Mouse (Mus musculus) MN1 (cell line): ENCODE data around the gene Espn.

Experiments
- DNase-seq: peaks from one replicate; pipeline ENCODE4 v3.0.0-alpha.2; 2016; ENCODE audit warnings: low spot score

The Espn gene

GRCm38 (mm10) chr4:152097911-152098799, 54.0 kb downstream of the Espn start:
- DNase-seq = no peak

- DNase-seq = no peak
Observed at GRCm38 (mm10) chr4:152096927-152097326, 55.2 kb downstream of the Espn start.

GRCm38 (mm10) chr4:152095937-152096910, 55.9 kb downstream of the Espn start:
- DNase-seq = peak; percentile 74

GRCm38 (mm10) chr4:152094233-152094632, 57.9 kb downstream of the Espn start:
- no peak for DNase-seq

GRCm38 (mm10) chr4:152092751-152093293, 59.3 kb downstream of the Espn start:
- DNase-seq = peak; percentile 84

DNA sequence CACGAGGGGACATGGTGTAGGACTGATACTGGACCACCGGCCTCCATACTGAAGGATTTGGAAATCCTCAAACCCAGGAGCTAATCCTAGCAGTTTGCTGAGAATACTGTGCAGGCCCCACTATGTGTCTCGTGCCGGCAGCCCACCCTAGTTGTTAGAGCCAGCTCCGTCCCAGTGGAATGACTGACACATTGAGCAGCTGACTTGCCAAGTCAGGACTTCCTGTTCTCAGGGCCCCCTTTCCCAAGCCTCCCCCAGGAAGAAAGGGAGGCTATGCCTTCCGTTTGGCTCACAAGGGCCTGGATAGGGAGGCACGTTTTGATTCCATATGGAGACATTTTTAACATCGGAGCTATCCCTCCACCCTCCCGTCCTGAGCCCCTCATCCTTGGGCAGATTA, 62.0 kb downstream of the Espn start:
- no peak for DNase-seq

DNA sequence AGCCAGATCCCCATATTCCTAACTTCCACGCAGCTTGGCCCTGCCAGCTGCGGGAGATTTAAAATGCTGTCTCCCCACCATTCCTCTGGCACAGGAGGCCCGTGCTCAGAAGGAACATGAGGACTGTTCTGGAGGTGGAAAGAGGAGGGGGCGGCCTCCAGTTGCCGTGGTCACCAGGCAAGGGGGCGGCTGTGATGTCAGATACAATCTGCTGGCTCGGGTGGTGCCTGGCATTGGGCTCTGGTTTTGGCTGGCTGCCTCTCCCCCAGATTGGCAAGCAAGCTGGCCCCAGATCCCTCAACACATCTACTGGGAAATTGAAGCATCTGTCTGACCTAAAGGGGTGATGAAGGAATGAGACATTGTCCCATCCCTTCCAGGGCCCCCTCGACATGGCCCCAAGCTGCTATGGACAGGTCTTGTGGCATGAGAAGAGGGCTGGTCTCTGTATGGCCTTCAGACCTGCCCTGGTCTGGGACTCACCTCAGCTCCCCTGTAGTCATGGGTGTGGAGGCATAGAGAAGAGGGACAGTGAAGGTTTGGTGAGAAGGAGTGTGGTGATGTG, 63.5 kb downstream of the Espn start:
- DNase-seq = peak; percentile 65

DNA sequence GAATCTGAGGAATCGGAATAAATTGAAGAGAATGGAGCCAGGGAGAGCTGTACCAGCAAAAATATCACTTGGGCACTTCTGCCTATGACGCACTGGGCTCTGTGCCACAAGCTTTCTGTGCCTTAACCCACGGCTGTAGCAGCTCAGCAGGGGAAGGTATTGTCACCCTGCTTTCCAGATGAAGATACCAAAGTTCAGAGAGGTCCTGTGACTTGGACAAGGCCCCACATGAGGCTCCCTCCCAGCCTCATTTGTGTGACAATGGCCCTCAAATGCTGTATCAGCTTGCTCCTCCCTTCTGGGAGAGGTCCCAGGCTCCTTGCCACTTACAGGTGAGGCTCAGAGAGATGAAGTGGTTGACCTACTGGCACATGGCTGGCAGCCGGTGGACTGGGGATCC, 64.0 kb downstream of the Espn start:
- peak; percentile 61 for DNase-seq

GRCm38 (mm10) chr4:152087211-152088081, 64.7 kb downstream of the Espn start:
- no peak for DNase-seq

DNA sequence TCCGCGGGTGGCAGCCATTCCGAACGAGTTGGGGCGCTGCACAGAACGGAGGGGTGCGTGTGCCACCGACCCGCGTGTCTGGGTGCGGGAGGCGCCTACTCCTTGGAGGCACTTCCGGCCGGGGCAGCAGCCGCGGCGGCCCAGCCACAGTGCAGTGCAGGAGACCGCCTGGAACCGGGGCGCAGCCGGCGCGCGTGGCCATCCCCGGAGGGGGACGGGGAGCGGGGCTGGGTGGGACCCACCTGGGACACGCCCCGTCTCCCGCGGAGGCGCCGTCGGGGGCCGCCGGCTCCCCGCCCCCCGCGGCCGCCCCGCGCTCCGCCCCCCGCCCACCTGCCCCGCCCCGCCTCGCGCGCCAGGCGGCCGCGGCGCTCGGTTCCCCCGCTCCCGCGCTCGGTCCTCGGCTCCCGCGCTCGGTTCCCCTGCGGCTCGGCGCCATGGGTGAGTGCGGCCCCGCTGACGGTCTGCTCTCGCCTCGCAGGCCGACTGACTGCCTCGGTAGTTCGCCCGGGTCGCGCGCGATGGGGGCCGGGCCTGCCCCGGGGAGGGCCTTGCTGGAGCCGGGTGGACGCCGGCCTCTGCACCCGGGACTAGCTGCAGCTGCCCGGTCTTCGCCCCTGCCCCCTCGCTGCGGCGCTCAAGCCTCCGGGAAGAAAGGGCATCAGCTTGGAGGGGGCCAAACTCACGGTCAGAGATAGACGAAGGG, 65.5 kb downstream of the Espn start:
- peak; percentile 62 for DNase-seq

DNA sequence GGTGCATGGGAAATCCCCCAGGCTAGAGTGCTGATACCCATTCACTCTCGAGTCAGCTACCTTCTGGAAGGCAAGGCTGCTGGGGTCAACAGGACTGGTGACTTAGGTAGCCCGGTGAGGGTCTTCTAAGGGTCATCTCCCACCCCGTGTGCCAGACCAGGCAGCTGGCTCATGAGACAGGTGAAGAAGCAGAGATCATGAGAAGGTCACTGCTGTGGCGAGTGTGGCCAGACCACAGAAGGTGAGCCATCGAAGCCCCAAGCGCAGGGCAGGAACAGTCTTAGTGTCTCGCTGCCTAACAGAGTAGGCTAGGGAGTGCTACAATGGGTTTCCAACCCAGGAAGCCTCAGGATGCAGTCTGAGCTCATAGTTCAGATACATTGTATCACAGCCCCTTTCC, 67.6 kb downstream of the Espn start:
- DNase-seq = no peak

GRCm38 (mm10) chr4:152083611-152084220, 68.5 kb downstream of the Espn start:
- no peak for DNase-seq

DNA sequence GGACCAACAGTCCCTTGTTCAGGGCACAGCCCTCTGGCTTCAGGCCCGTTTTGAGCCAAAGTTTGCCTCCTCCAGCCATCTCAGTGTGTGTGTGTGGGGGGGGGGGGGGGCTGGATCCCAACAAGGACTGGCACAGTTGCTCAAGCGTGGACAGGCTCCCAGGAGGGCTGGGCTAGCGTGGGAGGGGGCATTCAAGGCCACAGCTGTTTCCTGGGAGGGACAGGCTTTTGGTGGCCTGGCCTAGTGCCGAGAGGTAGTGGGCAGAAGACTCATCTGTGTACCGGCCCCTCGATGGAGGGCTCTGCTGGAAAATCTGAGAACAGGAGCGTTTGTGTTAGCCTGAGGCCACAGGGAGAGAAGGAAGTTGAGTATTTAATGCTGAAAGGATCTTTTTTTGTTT, 72.2 kb downstream of the Espn start:
- no peak for DNase-seq

DNA sequence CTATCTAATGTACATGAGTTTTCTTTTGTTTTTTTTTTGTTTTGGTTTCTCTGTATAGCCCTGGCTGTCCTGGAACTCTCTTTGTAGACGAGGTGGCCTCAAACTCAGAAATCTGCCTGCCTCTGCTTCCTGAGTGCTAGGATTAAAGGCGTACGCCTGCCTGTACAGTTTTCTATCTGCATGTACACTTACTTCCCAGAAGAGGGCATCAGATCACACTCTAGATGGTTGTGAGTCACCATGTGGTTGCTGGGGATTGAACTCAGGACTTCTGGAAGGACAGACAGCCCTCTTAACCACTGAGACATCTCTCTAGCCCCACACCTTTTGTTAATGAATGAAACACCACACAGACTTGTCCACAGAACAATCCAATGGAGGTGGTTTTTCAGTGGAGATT, 72.9 kb downstream of the Espn start:
- no peak for DNase-seq

DNA sequence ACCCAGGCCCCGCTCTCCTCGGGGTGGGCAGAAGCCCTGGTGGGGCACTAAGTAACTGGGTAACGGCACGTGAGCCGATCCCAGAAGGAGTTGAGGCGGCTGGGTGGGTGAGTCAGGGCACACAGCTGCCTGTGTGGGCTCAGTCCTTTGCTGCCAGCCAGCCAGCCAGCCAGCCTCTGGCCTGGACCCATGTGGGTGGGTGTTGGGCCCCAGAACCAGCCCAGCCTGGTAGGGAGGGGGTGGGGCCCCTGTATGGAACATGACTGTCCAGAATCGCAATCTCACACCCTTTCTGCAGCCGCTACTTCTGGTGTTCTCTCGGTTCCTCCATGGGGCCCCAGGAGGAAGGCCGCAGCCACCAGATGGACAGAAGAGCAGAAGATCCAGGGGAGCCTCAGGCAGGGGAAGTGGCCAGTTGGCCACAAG, 74.1 kb downstream of the Espn start:
- DNase-seq = peak; percentile 35

- no peak for DNase-seq
Observed at GRCm38 (mm10) chr4:152077191-152077590, 75.0 kb downstream of the Espn start.

- no peak for DNase-seq
Observed at GRCm38 (mm10) chr4:152074548-152074947, 77.6 kb downstream of the Espn start.

DNA sequence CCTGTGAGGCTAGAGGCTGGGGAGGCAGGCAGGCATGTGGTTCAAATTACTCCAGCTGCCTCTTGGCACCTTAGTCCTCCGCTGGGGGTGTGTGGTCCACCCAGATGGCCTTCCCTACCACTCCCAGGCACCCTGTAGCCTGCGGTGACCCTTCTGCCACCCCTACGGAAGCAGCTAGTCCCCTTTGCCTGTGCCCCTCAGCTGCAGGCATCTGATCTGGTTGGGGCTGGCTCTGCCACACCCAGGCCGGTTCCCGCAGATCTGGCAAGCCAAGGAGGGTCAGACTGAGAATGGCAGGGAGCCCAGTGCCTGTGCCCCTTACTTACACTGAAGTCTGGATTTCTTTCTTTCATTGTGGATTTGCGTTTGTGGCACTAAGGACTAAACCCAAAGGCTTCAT, 78.5 kb downstream of the Espn start:
- DNase-seq = peak; percentile 27

DNA sequence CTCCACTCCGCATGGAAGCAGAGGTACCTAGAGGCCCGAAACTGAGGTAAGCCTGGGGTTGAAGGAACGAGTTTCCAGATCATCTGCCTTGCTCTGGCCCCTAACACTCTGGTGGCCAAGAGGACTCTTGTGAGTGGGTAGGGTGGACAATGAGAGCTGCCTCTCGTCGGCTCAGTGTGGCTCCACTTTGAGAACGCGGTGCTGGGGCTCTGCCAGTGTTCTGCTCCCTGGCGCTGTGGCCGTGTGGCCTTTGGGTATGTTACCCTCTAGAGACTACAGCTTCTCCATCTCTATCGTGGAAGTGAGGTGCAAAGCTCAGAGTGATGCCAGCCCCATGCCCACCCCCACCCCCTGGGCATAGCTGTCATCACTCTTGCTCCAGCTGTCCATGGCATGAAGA, 79.5 kb downstream of the Espn start:
- peak; percentile 42 for DNase-seq

- peak; percentile 43 for DNase-seq
Observed at GRCm38 (mm10) chr4:152072121-152072601, 80.0 kb downstream of the Espn start, which contains the start of gene Plekhg5. Plekhg5 (plus strand) TSS chr4:152072498.
